Mouse (Mus musculus): ENCODE measurements at regions not wholly inside any gene's neighbourhood (a gene's known extent, or its start where the extent isn't known, plus 50 kb on each side); places are given as distances from the start of the nearest gene placed in this dataset.

- H3K9me3 ChIP-seq (replicated peaks; ENCODE audit: control insufficient read depth, low read length), result peaks cover 3% of the 10 kb centered on the region; the same call in 1 of the 2 replicates
- 8% methylated on average over 3 of the region's 3 CpGs for WGBS
- H3K27me3 ChIP-seq (ENCODE audit: control insufficient read depth, insufficient read depth, low read length), result no peaks in the 10 kb centered on the region
- no peak overlapping the region for H3K9ac ChIP-seq (ENCODE audit: low read length)
- H3K36me3 ChIP-seq (ENCODE audit: control insufficient read depth, insufficient read depth), result no peaks in the 10 kb centered on the region
- H3K27ac ChIP-seq (ENCODE audit: low read length), result peak overlapping the region; percentile 67
- no peak overlapping the region for H3K4me3 ChIP-seq (ENCODE audit: low read length)
- H3K4me1 ChIP-seq (ENCODE audit: control insufficient read depth, insufficient read depth, low read length), result peaks cover 17% of the 10 kb centered on the region
- H3K4me2 ChIP-seq (ENCODE audit: low read depth, low read length), result no peak overlapping the region
- ATAC-seq (replicated peaks; ENCODE audit: extremely low read depth, insufficient read depth, low FRiP score), result peak; percentile 69
These were observed 463.5 kb downstream of the Slc4a3 start for GRCm38 (mm10) chr1:76009601-76010000.

- no peak overlapping the region for H3K4me2 ChIP-seq (ENCODE audit: low read depth, low read length)
- H3K27ac ChIP-seq (ENCODE audit: low read length), result peak overlapping the region; percentile 67
- WGBS, result 62% methylated on average over 4 of the region's 4 CpGs
- 0 out of 2 replicates have a peak, but pooled peaks have one; percentile 37 for ATAC-seq (replicated peaks; ENCODE audit: extremely low read depth, insufficient read depth, low FRiP score)
- peaks cover 17% of the 10 kb centered on the region for H3K4me1 ChIP-seq (ENCODE audit: control insufficient read depth, insufficient read depth, low read length)
- H3K9me3 ChIP-seq (replicated peaks; ENCODE audit: control insufficient read depth, low read length), result peaks cover 3% of the 10 kb centered on the region; the same call in 1 of the 2 replicates
- no peak overlapping the region for H3K9ac ChIP-seq (ENCODE audit: low read length)
- no peaks in the 10 kb centered on the region for H3K36me3 ChIP-seq (ENCODE audit: control insufficient read depth, insufficient read depth)
- no peak overlapping the region for H3K4me3 ChIP-seq (ENCODE audit: low read length)
- no peaks in the 10 kb centered on the region for H3K27me3 ChIP-seq (ENCODE audit: control insufficient read depth, insufficient read depth, low read length)
These were observed 464.2 kb downstream of the Slc4a3 start for GRCm38 (mm10) chr1:76010212-76010800.

- H3K36me3 ChIP-seq (ENCODE audit: control insufficient read depth, insufficient read depth), result no peaks in the 10 kb centered on the region
- no peak overlapping the region for H3K4me2 ChIP-seq (ENCODE audit: low read depth, low read length)
- H3K9ac ChIP-seq (ENCODE audit: low read length), result no peak overlapping the region
- WGBS, result 71% methylated on average over 6 of the region's 6 CpGs
- H3K27ac ChIP-seq (ENCODE audit: low read length), result no peak overlapping the region
- H3K27me3 ChIP-seq (ENCODE audit: control insufficient read depth, insufficient read depth, low read length), result no peaks in the 10 kb centered on the region
- ATAC-seq (replicated peaks; ENCODE audit: extremely low read depth, insufficient read depth, low FRiP score), result no peak
- H3K4me1 ChIP-seq (ENCODE audit: control insufficient read depth, insufficient read depth, low read length), result peaks cover 7% of the 10 kb centered on the region
- H3K9me3 ChIP-seq (replicated peaks; ENCODE audit: control insufficient read depth, low read length), result no peaks in the 10 kb centered on the region
- H3K4me3 ChIP-seq (ENCODE audit: low read length), result no peak overlapping the region
These were observed 472.5 kb downstream of the Slc4a3 start for GRCm38 (mm10) chr1:76018588-76018987.

GRCm38 (mm10) chr1:76019071-76019470, 473.0 kb downstream of the Slc4a3 start:
- Histone ChIP-seq H3K27me3 (ENCODE audit: control insufficient read depth, insufficient read depth, low read length) (no peaks in the 10 kb centered on the region), H3K9me3 (replicated peaks; ENCODE audit: control insufficient read depth, low read length) (no peaks in the 10 kb centered on the region), H3K27ac (ENCODE audit: low read length) (no peak overlapping the region), H3K4me2 (ENCODE audit: low read depth, low read length) (no peak overlapping the region), H3K4me3 (ENCODE audit: low read length) (no peak overlapping the region), H3K36me3 (ENCODE audit: control insufficient read depth, insufficient read depth) (no peaks in the 10 kb centered on the region), H3K4me1 (ENCODE audit: control insufficient read depth, insufficient read depth, low read length) (peaks cover 7% of the 10 kb centered on the region), H3K9ac (ENCODE audit: low read length) (no peak overlapping the region)
- WGBS, result 74% methylated on average over 11 of the region's 11 CpGs
- no peak for ATAC-seq (replicated peaks; ENCODE audit: extremely low read depth, insufficient read depth, low FRiP score)

GRCm38 (mm10) chr1:76024650-76025049, 478.6 kb downstream of the Slc4a3 start:
- Histone ChIP-seq H3K4me3 (ENCODE audit: low read length) (no peak overlapping the region), H3K36me3 (ENCODE audit: control insufficient read depth, insufficient read depth) (no peaks in the 10 kb centered on the region), H3K9ac (ENCODE audit: low read length) (no peak overlapping the region), H3K9me3 (replicated peaks; ENCODE audit: control insufficient read depth, low read length) (no peaks in the 10 kb centered on the region), H3K4me2 (ENCODE audit: low read depth, low read length) (no peak overlapping the region), H3K27me3 (ENCODE audit: control insufficient read depth, insufficient read depth, low read length) (no peaks in the 10 kb centered on the region), H3K27ac (ENCODE audit: low read length) (no peak overlapping the region), H3K4me1 (ENCODE audit: control insufficient read depth, insufficient read depth, low read length) (peaks cover 10% of the 10 kb centered on the region)
- ATAC-seq (replicated peaks; ENCODE audit: extremely low read depth, insufficient read depth, low FRiP score), result no peak
- 61% methylated on average over 3 of the region's 3 CpGs for WGBS

GRCm38 (mm10) chr1:76025389-76025788, 479.3 kb downstream of the Slc4a3 start:
- H3K27ac ChIP-seq (ENCODE audit: low read length), result no peak overlapping the region
- no peaks in the 10 kb centered on the region for H3K36me3 ChIP-seq (ENCODE audit: control insufficient read depth, insufficient read depth)
- H3K27me3 ChIP-seq (ENCODE audit: control insufficient read depth, insufficient read depth, low read length), result no peaks in the 10 kb centered on the region
- H3K4me1 ChIP-seq (ENCODE audit: control insufficient read depth, insufficient read depth, low read length), result peaks cover 10% of the 10 kb centered on the region
- 62% methylated on average over 4 of the region's 4 CpGs for WGBS
- no peak overlapping the region for H3K4me2 ChIP-seq (ENCODE audit: low read depth, low read length)
- H3K4me3 ChIP-seq (ENCODE audit: low read length), result no peak overlapping the region
- no peaks in the 10 kb centered on the region for H3K9me3 ChIP-seq (replicated peaks; ENCODE audit: control insufficient read depth, low read length)
- ATAC-seq (replicated peaks; ENCODE audit: extremely low read depth, insufficient read depth, low FRiP score), result no peak
- no peak overlapping the region for H3K9ac ChIP-seq (ENCODE audit: low read length)

GRCm38 (mm10) chr1:76029059-76029458, 483.0 kb downstream of the Slc4a3 start:
- no peak overlapping the region for H3K4me2 ChIP-seq (ENCODE audit: low read depth, low read length)
- ATAC-seq (replicated peaks; ENCODE audit: extremely low read depth, insufficient read depth, low FRiP score), result no peak
- H3K27me3 ChIP-seq (ENCODE audit: control insufficient read depth, insufficient read depth, low read length), result no peaks in the 10 kb centered on the region
- no peak overlapping the region for H3K27ac ChIP-seq (ENCODE audit: low read length)
- H3K4me1 ChIP-seq (ENCODE audit: control insufficient read depth, insufficient read depth, low read length), result peaks cover 11% of the 10 kb centered on the region
- H3K9me3 ChIP-seq (replicated peaks; ENCODE audit: control insufficient read depth, low read length), result no peaks in the 10 kb centered on the region
- WGBS, result 88% methylated on average over 1 of the region's 1 CpGs
- no peaks in the 10 kb centered on the region for H3K36me3 ChIP-seq (ENCODE audit: control insufficient read depth, insufficient read depth)
- H3K4me3 ChIP-seq (ENCODE audit: low read length), result no peak overlapping the region
- no peak overlapping the region for H3K9ac ChIP-seq (ENCODE audit: low read length)

- no peak overlapping the region for H3K27ac ChIP-seq (ENCODE audit: low read length)
- H3K4me1 ChIP-seq (ENCODE audit: control insufficient read depth, insufficient read depth, low read length), result peaks cover 8% of the 10 kb centered on the region
- no peak for ATAC-seq (replicated peaks; ENCODE audit: extremely low read depth, insufficient read depth, low FRiP score)
- no peak overlapping the region for H3K4me3 ChIP-seq (ENCODE audit: low read length)
- WGBS, result 42% methylated on average over 11 of the region's 11 CpGs
- no peak overlapping the region for H3K9ac ChIP-seq (ENCODE audit: low read length)
- no peaks in the 10 kb centered on the region for H3K9me3 ChIP-seq (replicated peaks; ENCODE audit: control insufficient read depth, low read length)
- no peaks in the 10 kb centered on the region for H3K27me3 ChIP-seq (ENCODE audit: control insufficient read depth, insufficient read depth, low read length)
- no peak overlapping the region for H3K4me2 ChIP-seq (ENCODE audit: low read depth, low read length)
- H3K36me3 ChIP-seq (ENCODE audit: control insufficient read depth, insufficient read depth), result no peaks in the 10 kb centered on the region
These were observed 485.3 kb downstream of the Slc4a3 start for GRCm38 (mm10) chr1:76031171-76031922.

GRCm38 (mm10) chr1:76031923-76032285, 485.8 kb downstream of the Slc4a3 start:
- Histone ChIP-seq H3K4me3 (ENCODE audit: low read length) (no peak overlapping the region), H3K27ac (ENCODE audit: low read length) (no peak overlapping the region), H3K9ac (ENCODE audit: low read length) (no peak overlapping the region), H3K9me3 (replicated peaks; ENCODE audit: control insufficient read depth, low read length) (no peaks in the 10 kb centered on the region), H3K27me3 (ENCODE audit: control insufficient read depth, insufficient read depth, low read length) (no peaks in the 10 kb centered on the region), H3K36me3 (ENCODE audit: control insufficient read depth, insufficient read depth) (no peaks in the 10 kb centered on the region), H3K4me2 (ENCODE audit: low read depth, low read length) (no peak overlapping the region), H3K4me1 (ENCODE audit: control insufficient read depth, insufficient read depth, low read length) (peaks cover 8% of the 10 kb centered on the region)
- 66% methylated on average over 4 of the region's 4 CpGs for WGBS
- ATAC-seq (replicated peaks; ENCODE audit: extremely low read depth, insufficient read depth, low FRiP score), result no peak
